Mouse (Mus musculus) cerebellum, adult 2 months (tissue): ENCODE results near the gene Snai1. TPM values are rescaled to one million over a fixed set of nuclear protein-coding genes. Genes with fewer than 3 reads are reported as not detected.
A peak's percentile ranks its signal among the peaks of the same experiment; 100 is the strongest.

Source experiments
- DNase-seq, 2 experiments: peaks; one replicate each; pipeline ENCODE4 v3.0.0; 2021
- H3K27ac ChIP-seq: fragments of 200-500 bp; 2 replicates; pipeline ENCODE4 v1.5.1; 2012; ENCODE audit warnings: low read length, control low read depth, inconsistent platforms; ENCODE audit not compliant: insufficient read depth
- H3K27me3 ChIP-seq: fragments of 200-500 bp; 2 replicates; pipeline ENCODE4 v1.6.1; 2012; ENCODE audit warnings: inconsistent platforms, mild to moderate bottlenecking, low read length, moderate library complexity; ENCODE audit not compliant: control insufficient read depth, insufficient read depth
- H3K4me1 ChIP-seq: fragments of 200-500 bp; 2 replicates; pipeline ENCODE4 v1.6.1; 2011; ENCODE audit warnings: low read length; ENCODE audit not compliant: control insufficient read depth, insufficient read depth
- H3K4me3 ChIP-seq: fragments of 200-500 bp; replicated peaks from 2 replicates; pipeline ENCODE3; 2011; ENCODE audit warnings: mild to moderate bottlenecking, low read depth, low read length, control low read depth; ENCODE audit not compliant: insufficient read depth
- CTCF ChIP-seq: fragments of 200-500 bp; IDR thresholded peaks from 2 replicates; pipeline ENCODE4 v1.5.1; 2011; ENCODE audit warnings: low read depth, mild to moderate bottlenecking, control low read depth, low read length, moderate library complexity, borderline replicate concordance; ENCODE audit not compliant: insufficient read depth
- POLR2A ChIP-seq: fragments of 200-500 bp; IDR thresholded peaks from 2 replicates; pipeline ENCODE4 v1.6.1; 2011; ENCODE audit warnings: low read length, control low read depth, borderline replicate concordance; ENCODE audit not compliant: insufficient read depth
- WGBS: fragments of 180-500 bp; shearing (Covaris S2); methylation state at CpG from one replicate; pipeline ENCODE4 v1.1.7; 2018; 5-methylcytosine and 5-hydroxymethylcytosine counted together
- polyA plus RNA-seq: library from polyadenylated mRNA; depleted of rRNA; stranded (reverse); fragments of >200 nt; gene quantifications from 2 replicates; pipeline ENCODE4 v1.2.3, GENCODE M21; 2012

The Snai1 gene
- polyA plus RNA-seq, 1 experiment = 1.1 TPM

DNA sequence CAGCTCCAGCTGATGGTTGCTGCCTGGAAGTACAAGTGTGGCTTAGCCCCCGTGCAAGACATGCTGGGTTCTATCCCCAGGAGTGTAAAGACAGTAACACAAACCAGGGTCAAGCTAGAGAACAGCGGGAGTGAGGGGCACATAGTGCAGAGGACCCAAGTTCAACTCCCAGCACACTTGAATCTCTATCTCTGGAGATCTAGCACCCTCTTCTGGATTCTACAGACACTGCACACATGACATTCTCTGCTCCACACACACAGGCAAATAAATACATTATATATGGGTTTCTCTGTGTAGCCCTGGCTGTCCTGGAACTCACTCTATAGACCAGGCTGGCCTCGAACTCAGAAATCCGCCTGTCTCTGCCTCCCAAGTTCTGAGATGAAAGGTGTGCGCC is 25.0 kb upstream of the Snai1 start:
- TF ChIP-seq CTCF (peak; percentile 48), POLR2A (no peak)

GRCm38 (mm10) chr2:167514641-167515040 is 23.4 kb upstream of the Snai1 start:
- TF ChIP-seq CTCF (no peak), POLR2A (no peak)
- Histone ChIP-seq H3K27ac (no peak overlapping the region), H3K4me1 (peaks cover 20% of the 10 kb centered on the region), H3K27me3 (no peaks in the 10 kb centered on the region), H3K4me3 (no peak overlapping the region)
- DNase-seq = no peak
- 93% methylated on average over 4 of the region's 4 CpGs for WGBS

More for the DNA sequence above, 25.0 kb upstream of the Snai1 start:
- WGBS = 92% methylated on average over 5 of the region's 5 CpGs
- no peak for DNase-seq
- H3K27ac ChIP-seq = no peak overlapping the region
- H3K4me1 ChIP-seq = peaks cover 20% of the 10 kb centered on the region
- no peaks in the 10 kb centered on the region for H3K27me3 ChIP-seq
- H3K4me3 ChIP-seq = no peak overlapping the region

GRCm38 (mm10) chr2:167515688-167516087 is 22.3 kb upstream of the Snai1 start:
- no peak for DNase-seq
- no peak overlapping the region for H3K27ac ChIP-seq
- 73% methylated on average over 5 of the region's 5 CpGs for WGBS
- H3K4me3 ChIP-seq = no peak overlapping the region
- peaks cover 13% of the 10 kb centered on the region for H3K4me1 ChIP-seq
- H3K27me3 ChIP-seq = no peaks in the 10 kb centered on the region
- TF ChIP-seq CTCF (no peak), POLR2A (no peak)

DNA sequence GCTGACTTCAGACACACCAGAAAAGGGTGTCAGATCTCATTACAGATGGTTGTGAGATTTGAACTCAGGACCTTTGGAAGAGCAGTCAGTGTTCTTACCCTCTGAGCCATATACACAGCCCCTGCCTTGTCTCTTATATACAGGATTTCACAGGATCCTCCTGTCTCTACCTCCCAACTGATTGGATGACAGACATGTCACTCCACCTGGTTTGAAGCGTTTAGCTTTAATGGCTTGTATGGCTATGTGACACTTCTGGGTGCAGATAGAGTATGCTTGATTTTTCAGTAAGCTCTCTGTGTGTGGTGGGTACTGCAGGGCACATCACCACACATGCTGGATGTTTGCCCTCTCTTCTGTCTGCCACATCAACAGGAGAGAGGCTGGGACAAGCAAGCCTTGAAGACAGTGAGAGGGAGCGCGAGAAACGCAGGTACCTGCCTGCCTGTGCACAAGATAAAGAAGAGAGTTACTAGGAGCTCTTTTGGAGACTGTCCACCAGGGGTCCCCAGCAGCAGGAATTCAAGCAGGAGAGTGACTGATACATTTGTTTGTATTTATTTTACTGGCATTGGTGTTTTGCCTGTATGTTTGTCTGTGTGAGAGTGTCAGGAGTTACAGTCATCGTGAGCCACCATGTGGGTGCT is 18.3 kb upstream of the Snai1 start:
- no peak for DNase-seq
- TF ChIP-seq CTCF (no peak), POLR2A (no peak)

GRCm38 (mm10) chr2:167528278-167528677 is 9.7 kb upstream of the Snai1 start:
- H3K27ac ChIP-seq = no peak overlapping the region
- H3K4me3 ChIP-seq = no peak overlapping the region
- H3K27me3 ChIP-seq = no peaks in the 10 kb centered on the region
- no peak for DNase-seq
- WGBS = 30% methylated on average over 5 of the region's 5 CpGs
- no peak for TF ChIP-seq POLR2A
- TF ChIP-seq CTCF = peak; percentile 49
- H3K4me1 ChIP-seq = no peaks in the 10 kb centered on the region

More for the DNA sequence above, 18.3 kb upstream of the Snai1 start:
- 84% methylated on average over 5 of the region's 5 CpGs for WGBS
- H3K27ac ChIP-seq = no peak overlapping the region
- no peaks in the 10 kb centered on the region for H3K27me3 ChIP-seq
- no peak overlapping the region for H3K4me3 ChIP-seq
- H3K4me1 ChIP-seq = peaks cover 3% of the 10 kb centered on the region; the same call in 1 of the 2 replicates

- no peak overlapping the region for H3K27ac ChIP-seq
- TF ChIP-seq CTCF (no peak), POLR2A (no peak)
- WGBS = 59% methylated on average over 5 of the region's 5 CpGs
- H3K4me1 ChIP-seq = no peaks in the 10 kb centered on the region
- no peak overlapping the region for H3K4me3 ChIP-seq
- DNase-seq = no peak
- no peaks in the 10 kb centered on the region for H3K27me3 ChIP-seq
Measured at GRCm38 (mm10) chr2:167529935-167530513, 8.0 kb upstream of the Snai1 start.

DNA sequence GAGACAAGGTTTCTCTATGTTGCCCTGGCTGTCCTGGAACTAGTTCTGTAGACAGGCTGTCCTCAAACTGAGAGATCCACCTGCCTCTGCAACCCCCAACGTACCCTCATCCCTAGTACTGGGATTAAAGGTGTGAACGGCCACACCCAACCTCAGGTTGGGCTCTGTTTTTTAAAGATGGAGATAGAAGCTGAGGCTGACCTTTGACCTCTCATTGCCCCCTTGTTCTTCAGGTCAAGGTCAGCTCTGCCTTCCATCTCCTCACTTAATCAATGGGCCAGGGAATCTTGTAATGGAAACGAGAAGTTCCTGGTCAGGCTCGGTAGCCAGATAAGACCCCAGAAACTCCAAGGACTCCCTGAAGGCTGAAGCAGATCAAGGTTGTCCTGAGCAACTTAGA is 7.5 kb upstream of the Snai1 start:
- 87% methylated on average over 4 of the region's 4 CpGs for WGBS
- no peak overlapping the region for H3K4me3 ChIP-seq
- no peaks in the 10 kb centered on the region for H3K27me3 ChIP-seq
- TF ChIP-seq CTCF = no peak
- TF ChIP-seq POLR2A = no peak
- H3K27ac ChIP-seq = no peak overlapping the region
- DNase-seq = no peak
- H3K4me1 ChIP-seq = no peaks in the 10 kb centered on the region

DNA sequence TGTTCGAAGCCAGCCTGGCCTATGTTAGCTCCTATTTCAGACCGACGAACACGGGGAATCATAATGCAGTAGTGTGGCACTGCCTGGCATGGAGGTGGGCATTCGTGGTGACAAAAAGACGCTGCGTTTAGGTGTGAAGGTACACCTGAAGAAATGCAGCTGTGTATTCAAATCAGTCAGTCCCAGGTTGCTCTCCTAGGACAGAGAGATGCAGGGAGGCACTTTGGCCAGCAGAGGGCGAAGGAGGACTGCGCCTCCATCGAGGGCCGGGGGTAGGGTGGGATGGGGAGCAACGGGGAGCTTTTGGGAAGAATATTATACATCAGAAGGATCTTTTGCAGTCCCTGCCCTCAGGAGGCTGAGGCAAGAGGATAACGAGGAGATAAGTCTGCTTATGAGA is 5.9 kb upstream of the Snai1 start:
- H3K4me3 ChIP-seq = no peak overlapping the region
- DNase-seq = peak in 1 of 2 experiments; percentile 37
- no peaks in the 10 kb centered on the region for H3K27me3 ChIP-seq
- H3K27ac ChIP-seq = no peak overlapping the region
- WGBS = 22% methylated on average over 13 of the region's 13 CpGs
- no peaks in the 10 kb centered on the region for H3K4me1 ChIP-seq
- TF ChIP-seq CTCF = peak; percentile 66
- no peak for TF ChIP-seq POLR2A

DNA sequence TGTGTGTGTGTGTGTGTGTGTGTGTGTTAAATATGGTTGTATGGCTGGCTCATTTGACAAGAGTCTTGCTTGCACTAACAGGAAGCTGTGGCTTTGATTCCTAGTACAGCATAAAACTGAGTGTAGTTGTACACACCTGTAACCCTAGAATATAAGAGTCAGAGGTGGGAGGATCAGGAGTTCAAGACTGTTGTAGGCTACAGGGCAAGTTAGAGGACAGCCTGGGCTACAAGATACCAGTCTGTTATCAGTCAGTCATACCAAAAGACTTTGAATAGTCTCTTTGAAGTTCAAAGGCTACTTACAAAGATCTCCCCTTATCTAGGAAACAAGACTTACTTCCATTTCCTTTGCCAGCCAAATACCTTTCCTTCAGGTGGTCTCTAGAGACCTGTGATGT is 4.1 kb upstream of the Snai1 start:
- Histone ChIP-seq H3K27me3 (no peaks in the 10 kb centered on the region), H3K4me1 (no peaks in the 10 kb centered on the region), H3K4me3 (no peak overlapping the region), H3K27ac (no peak overlapping the region)
- DNase-seq = no peak
- no peak for TF ChIP-seq POLR2A
- no peak for TF ChIP-seq CTCF
